Mouse (Mus musculus) yolk sac, embryonic 10.5 days (tissue): ENCODE measurements at regions not wholly inside any gene's neighbourhood (a gene's known extent, or its start where the extent isn't known, plus 50 kb on each side); places are given as distances from the start of the nearest gene placed in this dataset.

Experiments used
- DNase-seq: peaks from one replicate; pipeline ENCODE4 v3.0.0-alpha.2; 2017; ENCODE audit warnings: low spot score

GRCm38 (mm10) chr16:74739194-74740135, 327.8 kb upstream of the Robo2 start:
- no peak for DNase-seq

- DNase-seq, result no peak
These were observed 321.5 kb upstream of the Robo2 start for GRCm38 (mm10) chr16:74732940-74733776.

- DNase-seq, result no peak
These were observed 318.7 kb upstream of the Robo2 start for GRCm38 (mm10) chr16:74730169-74730794.

GRCm38 (mm10) chr16:74723217-74723616, 311.6 kb upstream of the Robo2 start:
- no peak for DNase-seq

GRCm38 (mm10) chr16:74718154-74718553, 306.5 kb upstream of the Robo2 start:
- no peak for DNase-seq

GRCm38 (mm10) chr16:74717622-74718021, 306.0 kb upstream of the Robo2 start:
- no peak for DNase-seq

GRCm38 (mm10) chr16:74714950-74715349, 303.3 kb upstream of the Robo2 start:
- DNase-seq, result peak; percentile 30

- no peak for DNase-seq
These were observed 300.9 kb upstream of the Robo2 start for GRCm38 (mm10) chr16:74712515-74712914.

GRCm38 (mm10) chr16:74702067-74702466, 290.4 kb upstream of the Robo2 start:
- DNase-seq, result no peak

GRCm38 (mm10) chr16:74683371-74683770, 271.7 kb upstream of the Robo2 start:
- DNase-seq, result no peak

- DNase-seq, result no peak
These were observed 264.0 kb upstream of the Robo2 start for GRCm38 (mm10) chr16:74675586-74675985.

GRCm38 (mm10) chr16:74671466-74671865, 259.8 kb upstream of the Robo2 start:
- DNase-seq, result no peak

- no peak for DNase-seq
These were observed 252.7 kb upstream of the Robo2 start for GRCm38 (mm10) chr16:74664337-74664736.

- no peak for DNase-seq
These were observed 239.6 kb upstream of the Robo2 start for GRCm38 (mm10) chr16:74651244-74651643.

- DNase-seq, result no peak
These were observed 237.6 kb upstream of the Robo2 start for GRCm38 (mm10) chr16:74649207-74649606.

- DNase-seq, result no peak
These were observed 236.8 kb upstream of the Robo2 start for GRCm38 (mm10) chr16:74648384-74648783.

GRCm38 (mm10) chr16:74644750-74645366, 233.2 kb upstream of the Robo2 start:
- no peak for DNase-seq

GRCm38 (mm10) chr16:74639805-74640204, 228.2 kb upstream of the Robo2 start:
- DNase-seq, result no peak

- DNase-seq, result no peak
These were observed 226.0 kb upstream of the Robo2 start for GRCm38 (mm10) chr16:74637638-74638037.

- no peak for DNase-seq
These were observed 214.2 kb upstream of the Robo2 start for GRCm38 (mm10) chr16:74625783-74626182.

- no peak for DNase-seq
These were observed 200.4 kb upstream of the Robo2 start for GRCm38 (mm10) chr16:74612072-74612471.

GRCm38 (mm10) chr16:74609564-74609963, 197.9 kb upstream of the Robo2 start:
- DNase-seq, result peak; percentile 9
